Mouse (Mus musculus) central nervous system, embryonic 11.5 days (tissue): ENCODE measurements around the gene Slc22a7. TPM values are rescaled to one million over a fixed set of nuclear protein-coding genes. Genes with fewer than 3 reads are reported as not detected.

ENCODE experiments used
- polyA plus RNA-seq: library from polyadenylated mRNA; depleted of rRNA; stranded (reverse); fragments of >200 nt; gene quantifications from 2 replicates; pipeline ENCODE4 v1.2.3, GENCODE M21; 2012; rRNA removed

Gene Slc22a7
- polyA plus RNA-seq: 0.05 TPM in 1 of 2 replicates, not detected in the other

DNA sequence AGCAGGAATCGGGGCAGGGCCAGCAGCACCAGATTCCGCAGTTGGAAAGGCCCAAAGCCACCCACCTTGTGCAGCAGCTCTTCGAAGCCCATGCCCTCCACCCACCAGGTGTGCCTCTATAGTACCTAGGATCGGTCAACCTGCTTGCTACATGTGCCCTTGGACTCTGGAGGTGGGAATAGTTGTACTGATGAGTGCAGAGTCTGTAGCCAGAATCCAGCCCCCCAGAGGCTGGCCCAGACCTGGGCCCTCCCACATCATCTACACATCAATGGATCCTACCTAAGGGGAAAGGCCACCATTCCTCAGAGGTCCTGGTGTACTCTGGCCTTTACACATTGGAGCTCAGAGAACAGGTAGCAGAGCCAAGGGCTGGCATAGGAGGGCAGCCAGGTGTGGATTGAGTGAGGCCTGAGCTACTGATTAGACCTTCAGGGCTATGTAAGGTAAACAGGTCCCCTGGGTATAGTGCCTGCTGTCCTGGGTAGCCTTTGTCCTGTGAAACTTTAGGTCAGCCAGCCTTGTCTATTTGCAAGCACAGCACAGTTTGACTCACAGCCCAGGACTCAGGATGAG, at the start of gene Slc22a7:
TSS of gene Slc22a7 (minus strand) at position 160 of the 576 bp plus-strand sequence.

DNA sequence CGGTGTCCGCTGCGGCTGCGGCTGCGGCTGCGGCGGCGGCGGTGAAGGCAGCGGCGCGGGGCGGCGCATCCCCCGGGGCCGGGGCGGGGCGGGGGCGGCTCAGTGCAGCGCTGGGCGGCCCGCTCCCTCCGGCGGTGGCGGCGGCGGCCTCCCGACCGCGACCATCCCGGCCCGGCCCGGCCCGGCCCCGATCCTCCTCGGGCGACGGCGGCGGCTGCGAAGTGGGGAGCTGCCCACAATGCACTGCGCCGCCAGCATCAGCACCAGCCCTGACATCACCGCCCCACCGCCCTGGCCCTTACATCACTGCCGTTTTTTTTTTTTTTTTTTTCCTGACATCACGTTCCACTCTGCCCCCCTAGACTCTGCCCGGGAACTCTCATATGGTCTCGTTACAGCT, 49.2 kb upstream of the Slc22a7 start, which contains the start of gene Ttbk1:
TSS of gene Ttbk1 (minus strand) at position 245 of the 400 bp plus-strand sequence.

DNA sequence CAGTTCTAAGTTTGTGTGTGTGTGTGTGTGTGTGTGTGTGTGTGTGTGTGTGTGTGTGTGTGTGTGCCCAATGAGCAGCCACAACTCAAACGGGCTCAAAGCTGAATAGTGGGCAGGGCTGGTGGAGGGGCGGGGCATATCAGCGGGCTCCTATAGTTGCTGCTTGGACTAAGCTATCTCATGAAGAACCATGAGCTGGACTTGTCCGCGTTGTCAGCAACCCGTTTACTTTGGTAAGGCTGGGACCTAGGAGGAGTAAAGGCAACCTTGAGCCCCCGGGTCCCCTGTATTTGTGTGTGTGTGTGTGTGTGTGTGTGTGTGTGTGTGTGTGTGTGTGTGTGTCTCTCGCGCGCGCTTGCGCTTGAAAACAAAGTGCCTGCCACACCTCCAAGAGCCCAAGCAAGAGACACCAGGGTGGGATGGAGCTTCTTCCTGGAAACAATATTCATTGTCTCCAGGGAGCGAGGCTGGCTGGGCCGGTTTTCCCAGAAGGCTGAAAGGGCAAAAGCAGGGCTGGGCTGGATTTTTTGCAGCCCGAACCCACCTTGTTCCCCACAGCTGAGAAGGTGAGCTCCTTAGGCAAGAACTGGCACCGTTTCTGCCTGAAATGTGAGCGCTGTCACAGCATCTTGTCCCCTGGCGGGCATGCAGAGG, 9.4 kb downstream of the Slc22a7 start, which contains the start of gene Crip3:
TSS of gene Crip3 (plus strand) at position 166 of the 654 bp plus-strand sequence.

DNA sequence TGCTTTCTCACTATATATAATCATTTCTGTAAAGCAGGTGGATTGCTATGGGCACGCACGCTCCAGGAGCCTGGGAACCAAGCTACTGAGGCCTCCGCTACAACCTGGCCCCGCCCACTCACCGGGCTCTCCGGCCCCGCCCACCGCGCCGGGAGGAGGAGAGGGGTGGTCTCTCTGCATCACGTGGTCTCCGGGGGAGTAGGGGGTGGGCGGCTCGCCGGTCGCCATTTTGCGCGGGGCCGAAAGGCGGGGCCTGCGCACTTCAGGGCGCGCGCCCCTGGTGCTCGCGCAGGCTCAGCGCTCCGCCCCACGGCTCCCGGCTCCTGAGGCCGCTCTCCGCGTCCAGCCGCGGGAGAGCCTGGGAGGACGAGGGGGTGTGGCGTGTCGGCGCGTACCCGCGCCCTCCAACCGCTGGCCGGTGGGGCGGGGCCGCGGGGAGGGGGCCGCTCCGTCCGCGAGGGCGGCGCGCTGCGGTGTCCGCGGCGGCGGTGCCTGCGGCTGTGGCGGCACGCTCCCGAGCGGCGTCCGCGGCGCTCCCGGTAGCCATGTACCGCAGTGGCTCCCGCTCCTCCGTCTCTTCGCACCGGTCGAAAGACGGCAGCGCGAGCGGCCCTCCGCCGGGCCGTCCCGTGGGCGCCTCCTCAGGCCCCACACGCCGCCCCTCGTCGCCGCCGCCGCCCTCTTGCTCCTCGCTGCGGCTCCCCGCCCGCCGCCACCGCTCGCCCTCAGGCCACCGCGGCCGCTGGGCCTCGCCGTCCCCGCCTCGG, 54.8 kb downstream of the Slc22a7 start, which contains the start of gene Zfp318:
TSS of gene Zfp318 (plus strand) at position 438 of the 767 bp plus-strand sequence.

Other genes with a start within 250 kb of the Slc22a7 start
- 11.8 and 14.7 TPM in 2 replicates for gene Polh, start 235.8 kb downstream of the Slc22a7 start, polyA plus RNA-seq
- gene Xpo5, start 235.7 kb downstream of the Slc22a7 start, polyA plus RNA-seq: 52.9 and 58.6 TPM in 2 replicates
- 143 and 173 TPM in 2 replicates for gene Polr1c, start 190.4 kb downstream of the Slc22a7 start, polyA plus RNA-seq
- gene Yipf3, start 190.4 kb downstream of the Slc22a7 start, polyA plus RNA-seq: 48.2 and 51.2 TPM in 2 replicates
- gene Lrrc73, start 184.9 kb downstream of the Slc22a7 start, polyA plus RNA-seq: 3.9 and 4.7 TPM in 2 replicates
- 102 and 112 TPM in 2 replicates for gene Tjap1, start 155.4 kb downstream of the Slc22a7 start, polyA plus RNA-seq
- 4.0 and 4.5 TPM in 2 replicates for gene Dlk2, start 141.0 kb downstream of the Slc22a7 start, polyA plus RNA-seq
- gene Abcc10, start 110.1 kb downstream of the Slc22a7 start, polyA plus RNA-seq: 10.2 and 11.6 TPM in 2 replicates
- gene Zfp318, start 54.7 kb downstream of the Slc22a7 start, polyA plus RNA-seq: 25.5 and 40.6 TPM in 2 replicates
- 2.4 and 2.9 TPM in 2 replicates for gene Crip3, start 9.5 kb downstream of the Slc22a7 start, polyA plus RNA-seq
- gene Ttbk1, start 49.2 kb upstream of the Slc22a7 start, polyA plus RNA-seq: 8.5 and 13.5 TPM in 2 replicates
- gene Dnph1, start 58.3 kb upstream of the Slc22a7 start, polyA plus RNA-seq: 48.0 and 86.4 TPM in 2 replicates
- gene Cul9, start 107.9 kb upstream of the Slc22a7 start, polyA plus RNA-seq: 16.7 and 24.6 TPM in 2 replicates
- 34.7 and 64.2 TPM in 2 replicates for gene Srf, start 117.7 kb upstream of the Slc22a7 start, polyA plus RNA-seq
- gene Ptk7, start 191.0 kb upstream of the Slc22a7 start, polyA plus RNA-seq: 40.7 and 60.1 TPM in 2 replicates
- gene Klc4, start 207.6 kb upstream of the Slc22a7 start, polyA plus RNA-seq: 25.8 and 35.8 TPM in 2 replicates
- 63.5 and 65.5 TPM in 2 replicates for gene Mrpl2, start 207.8 kb upstream of the Slc22a7 start, polyA plus RNA-seq
- gene Cul7, start 211.9 kb upstream of the Slc22a7 start, polyA plus RNA-seq: 89.0 and 89.5 TPM in 2 replicates
- 43.1 and 50.9 TPM in 2 replicates for gene Rrp36, start 235.9 kb upstream of the Slc22a7 start, polyA plus RNA-seq
- 117 and 118 TPM in 2 replicates for gene Mea1, start 240.3 kb upstream of the Slc22a7 start, polyA plus RNA-seq
- gene Klhdc3, start 242.5 kb upstream of the Slc22a7 start, polyA plus RNA-seq: 94.0 and 115 TPM in 2 replicates